Mouse (Mus musculus): Measurements from ENCODE around the gene Wdr86.

Wdr86 gene

DNA sequence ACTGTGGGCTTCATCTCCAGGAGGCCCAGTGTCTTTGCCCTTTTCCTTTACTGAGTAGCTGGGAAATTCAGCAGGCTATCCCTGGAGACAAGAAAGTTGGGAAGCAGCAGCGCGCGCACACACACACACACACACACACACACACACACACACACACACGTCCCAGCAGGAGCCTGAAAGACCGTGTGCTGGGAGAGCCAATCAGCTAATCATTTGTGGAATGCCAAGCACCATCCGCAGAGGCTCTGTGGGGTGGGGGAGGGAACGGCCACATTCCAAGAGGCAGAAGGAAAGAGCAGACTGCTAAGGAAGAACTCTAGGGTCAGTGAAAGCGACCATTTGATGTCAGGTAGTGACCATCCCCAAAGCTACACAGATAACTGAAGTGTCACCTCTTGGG is 2.6 kb upstream of the Wdr86 start:
- DNase-seq (ENCODE audit: low read depth, low spot score): no peak

DNA sequence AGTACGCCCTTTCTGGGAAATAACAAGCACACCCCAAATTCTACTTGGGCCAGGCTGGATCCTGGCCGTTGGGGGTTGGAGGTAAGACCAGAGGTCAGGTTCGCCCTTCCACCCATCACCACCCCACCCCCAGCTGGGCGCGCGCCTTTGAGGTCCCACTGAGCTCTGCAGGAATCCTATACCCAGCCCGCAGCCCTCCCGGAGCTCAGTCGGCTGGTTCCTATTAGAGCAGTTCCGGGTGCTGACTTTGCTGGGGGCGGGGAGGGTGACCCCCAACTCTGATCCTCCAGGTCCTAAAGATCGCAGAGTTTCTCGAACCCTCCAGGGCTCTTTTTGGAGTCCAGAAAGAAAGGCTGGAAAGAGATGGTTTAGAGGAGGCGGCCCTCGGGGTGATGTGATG is 459 bp upstream of the Wdr86 start:
- no peak for DNase-seq (ENCODE audit: low read depth, low spot score)

DNA sequence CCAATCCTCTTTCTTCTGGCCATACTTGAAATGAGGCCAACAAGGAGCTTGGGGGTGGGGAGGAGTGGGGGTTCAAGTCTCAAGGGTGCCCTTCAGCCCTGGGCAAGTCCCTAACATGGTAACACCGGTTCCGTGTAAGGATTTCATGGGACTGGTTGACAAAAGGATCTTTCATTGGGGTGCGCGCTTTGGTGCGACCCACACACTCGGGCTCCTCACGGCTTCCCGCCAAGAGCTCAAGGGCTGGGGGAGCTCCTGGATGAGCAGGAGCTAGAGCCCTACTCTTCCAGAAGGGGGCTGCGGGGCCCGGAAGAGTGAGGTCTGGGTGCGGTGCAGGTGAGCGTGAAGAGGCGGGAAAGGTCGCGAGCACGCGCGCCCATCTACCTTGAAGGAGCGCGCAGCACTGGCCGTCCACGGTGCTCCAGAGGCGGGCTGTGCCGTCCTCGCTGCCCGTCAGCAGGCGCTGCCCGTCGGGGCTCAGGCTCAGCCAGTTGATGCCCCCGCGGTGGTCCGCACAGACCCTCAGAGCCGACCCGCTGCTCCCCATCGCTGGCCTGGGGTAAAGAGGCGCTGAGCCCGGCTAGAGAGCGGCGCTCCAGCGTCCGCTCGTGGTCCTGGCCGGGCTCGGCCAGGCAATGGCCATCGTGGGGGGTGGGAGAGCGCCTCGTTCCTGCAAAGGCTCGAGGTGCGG is 585 bp downstream of the Wdr86 start:
- no peak for DNase-seq (ENCODE audit: low read depth, low spot score)

DNA sequence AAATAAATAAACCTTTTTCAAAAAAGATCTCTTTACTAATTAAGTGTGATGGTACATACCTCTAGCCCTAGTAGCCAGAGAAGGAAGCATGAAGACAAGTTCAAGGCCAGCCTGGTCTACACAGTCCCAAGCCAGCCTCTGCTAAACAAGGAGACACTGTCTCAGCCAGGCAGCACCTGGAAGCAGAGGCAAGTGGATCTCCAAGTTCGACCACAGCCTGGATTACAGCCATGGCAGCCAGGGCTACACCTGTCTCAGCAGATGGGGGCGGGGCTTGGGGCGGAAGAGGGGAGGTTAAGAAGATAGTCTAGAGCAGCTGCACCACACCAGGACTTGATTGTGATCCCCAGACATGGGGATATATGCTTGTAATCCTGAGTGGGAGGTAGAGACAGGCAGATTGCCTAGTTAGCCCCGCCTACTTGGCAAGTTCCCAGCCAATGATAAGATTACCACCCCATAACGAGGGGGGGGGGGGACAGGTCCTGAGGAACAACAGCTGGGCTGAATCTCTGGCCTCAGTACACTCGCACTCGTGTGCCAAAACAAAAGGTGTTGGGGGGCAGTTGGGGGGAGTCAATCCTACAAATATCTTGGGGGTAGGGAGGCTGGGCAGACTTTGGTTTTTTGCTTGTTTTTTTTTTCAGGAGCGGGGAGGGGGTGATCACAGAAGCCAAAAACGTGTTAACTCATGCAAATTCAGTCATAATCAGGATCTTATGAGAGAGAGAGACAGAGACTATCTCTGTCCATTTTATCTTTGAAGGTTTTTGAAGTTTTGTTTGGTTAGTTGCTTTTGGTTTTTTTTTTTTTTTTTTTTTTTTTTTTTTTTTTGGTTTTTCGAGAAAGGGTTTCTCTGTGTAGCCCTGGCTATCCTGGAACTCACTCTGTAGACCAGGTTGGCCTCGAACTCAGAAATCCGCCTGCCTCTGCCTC is 3.4 kb downstream of the Wdr86 start:
- peak; percentile 41 for DNase-seq (ENCODE audit: low read depth, low spot score)

DNA sequence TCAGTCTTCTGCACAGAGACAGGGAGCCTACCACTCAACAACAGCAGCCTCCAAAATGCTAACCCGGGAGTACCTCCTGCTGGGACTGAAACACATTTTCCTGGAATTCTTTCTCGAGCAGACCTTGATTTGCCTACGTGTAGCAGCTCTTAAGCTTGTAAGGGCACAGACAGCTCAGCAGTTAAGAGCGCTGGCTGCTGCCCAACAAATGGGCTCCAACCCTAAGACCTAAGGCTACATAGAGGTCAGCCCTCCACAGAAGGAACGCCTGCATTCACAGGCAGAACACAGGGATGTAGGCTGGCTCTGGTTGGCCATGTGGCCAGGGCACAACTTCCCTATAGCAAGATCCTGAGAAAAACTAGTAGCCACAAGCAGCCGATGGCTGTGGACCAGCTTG is 4.6 kb downstream of the Wdr86 start:
- DNase-seq (ENCODE audit: low read depth, low spot score): no peak

DNA sequence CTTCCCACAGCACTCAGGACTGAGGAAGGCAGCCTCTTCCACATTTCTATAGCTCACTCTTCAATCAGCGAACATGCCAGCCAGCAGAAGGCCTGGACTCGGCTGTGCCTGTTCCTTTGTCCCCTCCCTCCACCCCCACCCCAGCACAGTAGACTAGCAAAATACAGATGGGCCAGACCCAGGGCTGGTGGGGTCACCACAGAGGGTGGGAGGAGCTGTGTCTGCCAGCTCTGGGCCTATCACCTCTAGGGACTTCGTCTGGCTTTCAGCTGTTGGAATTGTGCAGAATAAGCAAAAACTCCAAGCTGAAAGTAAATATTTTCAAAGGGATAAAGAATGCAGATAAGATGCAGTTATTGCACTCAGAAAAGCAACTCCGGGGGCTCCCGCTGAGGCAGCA is 5.7 kb downstream of the Wdr86 start:
- DNase-seq (ENCODE audit: low read depth, low spot score): no peak

DNA sequence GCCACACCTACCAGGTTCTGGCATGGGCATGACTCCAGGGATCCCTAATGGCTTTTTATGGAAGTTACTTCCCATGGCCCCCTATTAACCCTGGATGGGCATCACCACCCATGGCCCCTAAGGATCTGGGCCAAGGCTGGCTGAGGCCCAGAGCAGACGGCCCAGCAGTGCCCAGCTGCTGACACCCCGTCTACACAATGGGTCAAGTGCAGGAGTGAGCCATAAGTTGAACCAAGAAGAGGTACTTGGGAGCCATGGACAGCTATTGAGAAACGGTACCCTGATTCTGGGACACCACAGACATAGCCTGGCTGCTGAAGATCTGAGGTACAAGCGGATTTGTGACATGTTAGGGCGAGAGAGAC is 6.3 kb downstream of the Wdr86 start:
- no peak for DNase-seq (ENCODE audit: low read depth, low spot score)

DNA sequence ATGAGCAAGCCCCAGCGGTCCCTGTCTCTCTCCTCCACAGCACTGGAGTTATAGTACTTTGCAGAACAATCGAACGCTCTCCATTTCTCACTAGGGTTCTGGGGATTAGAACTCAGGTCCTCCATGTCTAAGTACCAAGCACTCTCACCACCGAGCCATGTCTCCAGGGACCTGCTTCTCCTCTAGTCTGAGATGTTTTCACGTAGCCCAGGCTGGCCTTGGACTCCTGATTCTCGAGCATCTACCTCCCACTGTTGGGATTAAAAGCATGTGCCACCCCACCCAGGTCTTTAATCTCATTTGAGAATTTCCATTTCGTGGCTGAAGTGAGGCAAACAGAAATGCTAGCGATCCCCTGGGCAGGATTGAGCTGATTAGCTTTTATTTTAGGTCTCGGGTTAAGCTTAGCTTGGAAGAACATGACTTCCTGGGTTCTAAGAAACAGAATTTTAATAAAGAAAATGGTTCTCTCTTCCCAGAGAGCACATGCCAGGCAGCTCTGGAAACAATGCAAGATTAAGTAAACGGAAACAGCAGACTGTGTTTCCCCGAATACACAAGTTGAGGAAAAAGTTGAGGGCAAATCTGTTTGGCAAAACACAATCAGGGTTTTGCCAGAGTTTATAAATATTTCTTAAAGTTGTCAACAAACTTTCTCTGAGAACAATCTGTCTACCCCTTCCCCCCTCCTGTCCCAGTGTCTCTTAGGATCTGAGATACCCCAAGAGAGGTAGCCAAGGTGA is 6.8 kb downstream of the Wdr86 start:
- DNase-seq (ENCODE audit: low read depth, low spot score): no peak

DNA sequence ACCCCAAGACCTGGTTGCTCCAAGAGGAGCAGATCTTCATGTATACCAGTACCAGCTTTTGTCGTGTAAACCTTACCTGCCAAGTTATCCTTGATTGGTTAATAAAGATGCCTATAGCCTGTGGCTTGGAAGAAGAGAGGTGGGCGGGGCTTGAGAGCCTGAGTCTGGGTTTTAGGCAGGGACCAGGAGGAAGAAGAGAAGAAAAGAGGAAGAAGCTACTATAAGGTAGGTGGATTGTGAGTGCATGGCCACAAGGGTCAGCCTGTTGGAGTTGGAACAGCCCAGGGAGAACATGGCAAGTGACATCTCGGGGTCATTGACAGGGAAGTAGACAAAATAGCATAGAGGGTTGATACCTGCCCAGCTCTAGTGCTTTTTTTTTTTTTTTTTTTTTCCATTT is 10.7 kb downstream of the Wdr86 start:
- DNase-seq (ENCODE audit: low read depth, low spot score): no peak

DNA sequence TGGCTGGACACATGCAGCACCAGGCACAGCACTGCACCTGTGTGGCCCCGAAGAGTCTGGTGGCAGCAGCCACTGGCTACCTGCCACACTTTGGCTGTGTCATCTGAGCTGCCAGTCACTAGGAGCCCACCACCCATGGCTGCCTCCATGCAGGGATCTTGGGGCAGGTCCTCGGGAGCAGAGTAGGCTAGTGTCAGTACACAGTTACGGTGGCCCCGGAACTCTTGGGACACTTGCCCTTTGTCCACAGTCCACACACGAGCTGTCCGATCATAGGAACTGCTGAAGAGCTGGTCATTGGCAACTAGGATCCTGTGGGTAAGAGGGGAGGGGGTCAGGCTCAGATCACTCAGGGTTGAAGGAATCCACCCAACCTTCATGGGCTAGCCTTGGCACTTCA is 12.5 kb downstream of the Wdr86 start:
- DNase-seq (ENCODE audit: low read depth, low spot score): no peak

DNA sequence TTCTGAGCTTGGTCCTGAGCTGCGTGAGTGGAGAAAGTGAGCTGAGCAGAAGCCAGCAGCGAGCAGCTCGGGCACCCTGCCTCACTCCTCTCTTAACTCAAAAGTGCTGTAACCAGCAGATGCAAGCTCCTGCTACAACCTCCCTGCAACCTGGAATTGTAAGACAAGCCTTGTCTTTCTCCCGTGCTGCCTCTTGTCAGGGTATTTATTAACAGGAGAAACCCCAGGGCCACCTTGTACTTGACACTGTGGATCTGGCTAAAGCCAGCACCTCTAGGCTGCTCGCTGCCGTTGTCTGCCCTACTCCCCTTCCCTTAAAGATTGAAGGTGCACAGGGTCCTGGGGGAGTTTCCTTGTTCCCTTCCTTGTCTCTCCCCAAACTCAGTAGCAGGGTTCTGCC is 16.5 kb downstream of the Wdr86 start:
- no peak for DNase-seq (ENCODE audit: low read depth, low spot score)

DNA sequence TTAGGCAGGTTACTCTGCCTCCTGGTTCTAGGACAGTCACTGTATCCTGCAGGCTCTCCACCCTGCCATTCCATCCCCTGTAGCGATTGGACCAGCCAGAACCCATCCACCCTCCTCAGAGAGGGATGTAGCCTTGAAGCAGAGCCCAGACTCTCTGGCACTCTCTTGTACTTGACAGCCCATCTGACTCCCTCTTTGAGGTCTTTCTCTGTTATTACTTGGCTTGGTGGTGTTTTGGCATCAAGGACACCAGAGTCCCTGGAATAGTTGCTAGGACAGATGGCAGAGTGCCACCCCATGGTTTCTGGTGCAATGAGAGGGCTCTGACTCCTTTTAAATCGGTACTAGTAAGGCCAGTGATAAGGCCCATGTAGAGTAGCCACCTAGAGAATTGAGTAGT is 17.3 kb downstream of the Wdr86 start:
- no peak for DNase-seq (ENCODE audit: low read depth, low spot score)

DNA sequence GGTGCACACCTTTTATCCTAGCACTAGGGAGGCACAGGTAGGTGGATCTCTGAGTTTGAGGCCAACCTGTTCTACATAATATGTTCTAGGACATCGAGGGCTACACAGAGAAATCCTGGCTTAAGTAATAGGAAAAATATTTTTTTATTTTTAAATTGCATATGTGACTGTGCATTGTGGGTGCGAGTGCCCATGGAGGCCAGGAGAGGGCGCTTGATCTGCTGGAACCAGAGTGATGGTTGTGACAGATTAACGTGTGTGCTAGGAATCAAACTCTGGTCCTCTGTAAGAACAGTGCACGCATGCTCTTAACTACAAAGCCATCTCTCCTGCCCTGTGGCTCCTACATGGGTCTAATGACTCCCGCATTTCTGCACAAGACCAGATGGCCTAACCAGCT is 18.9 kb downstream of the Wdr86 start:
- peak; percentile 10 for DNase-seq (ENCODE audit: low read depth, low spot score)

DNA sequence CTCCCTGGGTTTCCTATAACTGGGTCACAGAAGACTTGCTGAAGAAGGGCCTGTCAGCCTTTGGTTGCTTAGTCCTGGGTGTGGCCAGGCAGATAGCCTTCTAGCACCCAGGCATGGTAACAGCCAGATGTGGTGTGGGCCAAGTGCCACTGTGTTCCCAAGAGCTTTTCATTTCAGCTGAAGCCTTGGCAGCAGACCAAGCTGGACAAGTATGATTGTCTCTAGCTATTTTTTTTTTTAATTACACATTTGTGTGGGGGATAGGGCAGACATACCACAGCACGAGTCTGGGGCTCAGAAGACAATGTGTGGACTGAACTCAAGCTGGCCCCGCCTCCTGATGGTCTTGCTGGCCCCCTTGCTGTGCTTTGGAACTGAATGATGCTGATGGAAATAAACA is 20.6 kb downstream of the Wdr86 start:
- no peak for DNase-seq (ENCODE audit: low read depth, low spot score)

DNA sequence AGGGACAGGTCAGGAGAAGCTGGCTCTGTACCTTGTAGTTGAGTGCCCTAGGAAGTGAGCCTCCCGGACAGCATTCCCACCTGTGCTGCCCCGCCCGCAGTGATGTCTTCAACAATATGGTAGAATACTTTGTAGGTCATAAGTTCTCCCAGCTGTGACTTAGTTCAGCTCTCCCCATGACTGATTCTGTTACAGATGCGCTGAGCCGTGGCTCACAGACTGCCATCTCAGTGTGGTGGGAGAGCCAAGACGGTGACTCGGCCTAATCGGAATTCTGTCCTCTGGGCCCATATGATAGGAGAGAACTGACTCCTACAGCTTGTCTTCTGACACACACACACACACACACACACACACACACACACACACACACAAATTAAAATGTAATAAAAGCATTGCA is 25.9 kb downstream of the Wdr86 start:
- DNase-seq (ENCODE audit: low read depth, low spot score): no peak

DNA sequence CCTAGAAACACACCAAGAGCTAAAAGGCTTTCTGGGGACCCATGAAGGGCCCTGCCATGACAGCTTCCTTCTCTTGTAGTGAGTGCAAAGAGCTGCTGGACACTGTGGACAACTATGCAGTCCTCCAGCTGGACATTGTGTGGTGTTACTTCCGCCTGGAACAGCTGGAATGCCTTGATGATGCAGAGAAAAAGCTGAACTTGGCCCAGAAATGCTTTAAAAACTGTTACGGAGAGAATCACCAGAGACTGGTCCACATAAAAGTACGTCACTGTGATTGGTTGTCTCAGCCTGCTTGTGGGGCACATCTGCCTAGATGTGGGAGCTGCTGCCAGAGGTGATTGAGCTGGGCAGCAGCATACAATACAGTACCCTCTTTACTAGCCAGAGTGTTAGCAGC is 29.3 kb downstream of the Wdr86 start:
- DNase-seq (ENCODE audit: low read depth, low spot score): no peak

DNA sequence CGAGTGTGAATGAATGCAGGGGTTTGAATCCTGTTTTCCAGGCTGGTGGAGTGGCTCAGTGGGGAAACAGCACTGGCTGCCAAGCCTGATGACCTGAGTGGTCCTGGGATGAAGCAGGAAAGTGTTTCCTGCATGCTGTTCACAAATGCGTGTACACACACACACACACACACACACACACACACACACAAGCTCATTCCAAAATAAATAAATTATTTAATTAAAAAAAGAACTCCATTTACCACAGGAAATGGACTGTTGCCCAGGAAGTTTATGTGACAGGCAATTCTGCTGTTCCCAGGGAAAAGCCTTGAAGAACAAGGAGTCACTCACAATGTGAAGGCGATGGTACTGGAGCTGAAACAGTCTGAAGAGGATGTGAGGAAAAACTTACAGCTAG is 33.8 kb downstream of the Wdr86 start:
- no peak for DNase-seq (ENCODE audit: low read depth, low spot score)

DNA sequence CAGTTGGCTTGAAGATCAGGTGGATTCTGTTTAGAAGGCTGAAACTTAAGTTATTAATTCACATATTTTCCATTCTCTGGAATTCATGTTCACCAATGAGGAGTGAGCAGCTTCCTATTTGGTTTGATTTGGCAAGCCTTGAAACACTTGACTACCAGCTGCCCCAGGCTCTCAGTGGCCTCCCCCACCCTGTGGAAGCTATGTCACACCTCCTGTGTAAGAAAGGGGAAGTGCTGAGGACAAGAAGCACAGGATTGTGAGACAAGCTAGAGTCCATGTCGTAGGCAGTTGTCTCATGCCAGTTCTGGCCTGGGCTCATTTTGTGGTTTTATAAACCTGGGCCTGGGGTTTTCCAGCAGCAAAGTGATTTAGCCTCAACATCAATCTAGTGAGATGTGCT is 42.8 kb downstream of the Wdr86 start:
- peak; percentile 89 for DNase-seq (ENCODE audit: low read depth, low spot score)

DNA sequence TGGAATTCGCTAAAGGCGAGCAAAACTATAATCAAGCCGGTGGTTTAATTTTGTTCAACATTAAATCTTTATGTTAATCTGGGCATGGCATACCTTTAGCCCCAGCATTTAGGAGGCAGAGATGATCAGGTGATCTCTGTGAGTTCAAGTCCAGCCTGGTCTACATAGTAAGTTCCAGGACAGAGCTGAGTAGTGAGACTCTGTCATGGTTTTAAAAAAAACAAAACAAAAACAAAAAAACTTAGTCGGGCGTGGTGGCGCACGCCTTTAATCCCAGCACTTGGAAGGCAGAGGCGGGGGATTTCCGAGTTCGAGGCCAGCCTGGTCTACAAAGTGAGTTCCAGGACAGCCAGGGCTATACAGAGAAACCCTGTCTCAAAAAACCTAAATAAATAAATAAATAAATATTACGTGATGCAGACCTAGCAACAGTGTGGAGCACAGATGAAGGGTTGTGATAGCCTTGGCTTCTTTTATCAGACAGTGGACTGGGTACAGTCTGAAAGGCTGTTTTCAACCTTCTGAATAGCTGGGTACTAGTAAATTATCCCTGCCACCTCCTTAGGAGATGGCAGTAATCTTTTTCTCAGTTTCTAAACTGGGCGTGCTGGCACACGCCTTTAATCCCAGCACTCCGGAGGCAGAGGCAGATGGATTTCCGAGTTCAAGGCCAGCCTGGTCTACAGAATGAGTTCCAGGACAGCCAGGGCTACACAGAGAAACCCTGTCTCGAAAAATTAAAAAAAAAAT is 43.7 kb downstream of the Wdr86 start:
- peak; percentile 61 for DNase-seq (ENCODE audit: low read depth, low spot score)

DNA sequence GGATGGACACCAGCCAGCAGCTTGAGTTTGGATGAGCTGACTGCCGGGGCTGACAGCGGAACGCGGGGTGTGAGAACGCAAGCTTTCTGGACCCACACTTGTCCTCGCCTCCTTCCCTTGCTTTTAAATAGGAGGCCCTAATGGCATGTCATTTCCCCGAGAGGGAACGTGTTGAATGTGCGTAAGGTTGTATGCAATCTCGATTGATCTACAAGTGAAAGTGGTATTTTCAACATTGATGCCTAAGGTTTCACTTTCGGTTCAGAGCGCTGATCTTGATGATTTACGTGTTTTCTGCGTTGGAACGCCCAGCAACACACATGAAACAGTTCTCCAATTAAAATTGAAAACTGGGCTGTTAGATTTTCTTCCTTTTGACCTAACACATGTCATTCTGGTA is 44.4 kb downstream of the Wdr86 start:
- peak; percentile 89 for DNase-seq (ENCODE audit: low read depth, low spot score)

DNA sequence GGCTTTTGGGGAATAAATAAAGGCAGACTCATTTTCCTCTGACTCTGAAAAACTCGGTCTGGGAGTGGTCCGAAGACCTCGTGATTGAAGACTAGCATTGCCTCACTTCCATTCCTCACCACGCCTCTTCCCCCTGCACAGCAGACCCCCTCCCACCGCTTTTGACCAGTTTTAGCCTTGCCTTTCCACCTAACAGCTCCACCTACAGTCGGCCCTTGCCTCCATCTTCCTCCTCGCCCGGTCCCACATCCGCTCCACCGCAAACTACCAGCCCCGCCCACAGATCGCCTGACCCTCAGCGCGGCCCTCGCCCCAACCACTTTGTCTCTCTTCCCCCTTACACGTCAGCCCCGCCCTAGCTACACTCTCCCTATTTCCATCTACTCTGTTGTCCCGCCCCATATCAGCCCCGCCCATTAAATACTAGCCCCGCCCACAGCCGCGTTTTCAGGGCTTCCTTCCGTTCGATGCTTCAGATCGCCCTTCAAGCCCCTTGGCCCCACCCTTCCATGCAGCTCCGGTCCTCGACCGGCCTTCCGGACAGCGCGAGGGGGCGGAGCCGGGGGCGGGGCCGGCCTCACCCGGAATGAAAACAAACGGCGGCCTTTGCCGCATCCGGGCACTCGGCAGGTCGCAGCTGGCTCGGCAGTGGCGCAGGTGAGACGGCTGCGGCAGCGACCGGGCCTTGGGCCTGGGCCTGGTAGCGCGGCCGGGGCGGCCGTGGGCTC is 45.0 kb downstream of the Wdr86 start, which contains the start of gene Nub1:
Gene Nub1, plus strand, starts transcription at position 167 of the 728 bp plus-strand sequence.
- DNase-seq (ENCODE audit: low read depth, low spot score): peak; percentile 100

Measured in A20 (cell line).